ENCODE assay signal across 8 mouse cellular contexts in genomic region chrX:7898880-7899874, GRCm38 (mm10). TPM values are rescaled to one million over a fixed set of nuclear protein-coding genes. Genes with fewer than 3 reads are reported as not detected.
DNase-seq lines count a peak whose midpoint lies in the region; ATAC-seq lines count a peak whose summit lies in the region.

Pqbp1 (minus strand) TSS chrX:7899269.
Timm17b (plus strand) TSS chrX:7899357.

- peak; percentile 90 to 93 for DNase-seq in adrenal gland, adult (ENCODE audit: inconsistent age in 2 of 2, low spot score in 1 of 2)
- peak; percentile 92 for DNase-seq in embryo, embryonic 10.5 days (ENCODE audit: low spot score)
- DNase-seq in gastrocnemius, postnatal 14 days, result peak; percentile 87
- peak; percentile 87 to 93 for DNase-seq in left cerebral cortex, postnatal 10 days (ENCODE audit: extremely low spot score in 1 of 2, low spot score in 2 of 2)
- DNase-seq in right cerebral cortex, postnatal 25 days, result peak; percentile 85
- peak; percentile 76 to 88 for DNase-seq in urinary bladder, postnatal 4 days (ENCODE audit: low spot score in 2 of 2)

- intact Hi-C loops in gastrocnemius, postnatal 14 days (cut with DNase I; ENCODE audit: low total_unique reads), result no loop called here
- intact Hi-C loops in left cerebral cortex, postnatal 10 days (cut with DNase I), result no loop called here

- peak; percentile 96 for ATAC-seq in inflammation-experienced regulatory T-cells, adult 6 months
- peak; percentile 98 for ATAC-seq in megakaryocyte-erythroid progenitor cell, adult 5-6 weeks (replicated peaks; ENCODE audit: low FRiP score, low TSS enrichment, poor library complexity, severe bottlenecking)

RNA-seq across cellular contexts. Expression of gene Pqbp1, which starts in this region (rescaled TPM):
- 10 to 100 TPM; 27.3 to 32.0 TPM for total RNA-seq in gastrocnemius, postnatal 14 days (2021)
- polyA plus RNA-seq in inflammation-experienced regulatory T-cells, adult 6 months (2017; shearing (Covaris generic)), result 100 to 1,000 TPM in 1 of 3 experiments, 10 to 100 TPM in 2; 91.7 to 116 (median 99.0) TPM
- 10 to 100 TPM; 77.7 to 81.3 TPM for total RNA-seq in left cerebral cortex, postnatal 10 days (2021)
- total RNA-seq in megakaryocyte-erythroid progenitor cell, adult 5-6 weeks (2014; fragmentation: Nextera tagmentation), result 46.8 and 81.9 TPM in 2 replicates
- 176 and 188 TPM in 2 replicates for total RNA-seq in megakaryocyte-erythroid progenitor cell, adult 5-6 weeks (2017)

RNA-seq across cellular contexts. Expression of gene Timm17b, which starts in this region (rescaled TPM):
- total RNA-seq in gastrocnemius, postnatal 14 days (2021), result 10 to 100 TPM; 43.9 to 44.8 TPM
- polyA plus RNA-seq in inflammation-experienced regulatory T-cells, adult 6 months (2017; shearing (Covaris generic)), result 100 to 1,000 TPM; 116 to 127 (median 123) TPM
- 10 to 100 TPM; 25.5 to 34.1 TPM for total RNA-seq in left cerebral cortex, postnatal 10 days (2021)
- total RNA-seq in megakaryocyte-erythroid progenitor cell, adult 5-6 weeks (2014; fragmentation: Nextera tagmentation), result 71.7 and 112 TPM in 2 replicates
- total RNA-seq in megakaryocyte-erythroid progenitor cell, adult 5-6 weeks (2017), result 61.4 and 61.5 TPM in 2 replicates

Comparison
In these comparisons a context has a peak if more than half of its experiments do, and no peak if none do; other contexts are left out.
1. Peak in every context shown above with its lines: DNase-seq and ATAC-seq.